Mouse (Mus musculus): ENCODE measurements at regions not wholly inside any gene's neighbourhood (a gene's known extent, or its start where the extent isn't known, plus 50 kb on each side); places are given as distances from the start of the nearest gene placed in this dataset.
A peak's percentile ranks its signal among the peaks of the same experiment; 100 is the strongest.
"Not testable (repeated sequence)": the region's sequence is repeated elsewhere in the genome, so short reads cannot be mapped to it uniquely, and the experiment has no call there.

DNA sequence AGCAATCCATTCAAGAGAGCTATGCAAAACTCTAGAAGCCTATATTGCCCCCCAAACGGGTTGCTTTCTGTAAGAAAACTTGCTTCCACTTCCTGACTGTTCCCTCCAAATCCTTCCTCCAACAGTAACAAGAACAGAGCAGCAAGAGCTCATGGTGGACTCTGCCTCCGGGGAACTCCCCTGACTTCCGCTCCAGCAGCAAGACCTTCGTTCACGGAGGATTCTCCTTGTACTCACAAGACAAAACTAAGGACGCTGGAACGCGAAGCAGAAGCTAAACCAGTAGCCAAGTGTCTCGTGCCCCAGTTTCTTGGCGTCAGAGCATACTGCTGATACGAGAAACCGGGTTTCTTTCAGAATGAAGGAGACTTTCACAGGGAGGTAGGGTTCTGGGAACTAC is 50.7 kb downstream of the H2al2a start:
- no peak overlapping the region for H3K9ac ChIP-seq
- H3K4me2 ChIP-seq, result no peak overlapping the region
- ATAC-seq (ENCODE audit: low FRiP score, low read depth), result no peak
- H3K36me3 ChIP-seq, result no peaks in the 10 kb centered on the region
- no peak overlapping the region for H3K4me3 ChIP-seq
- 80% methylated on average over 12 of the region's 12 CpGs for WGBS
- H3K9me3 ChIP-seq, result no peaks in the 10 kb centered on the region
- H3K4me1 ChIP-seq (replicated peaks), result no peaks in the 10 kb centered on the region
- no peaks in the 10 kb centered on the region for H3K27me3 ChIP-seq
- H3K27ac ChIP-seq (replicated peaks), result no peak overlapping the region

DNA sequence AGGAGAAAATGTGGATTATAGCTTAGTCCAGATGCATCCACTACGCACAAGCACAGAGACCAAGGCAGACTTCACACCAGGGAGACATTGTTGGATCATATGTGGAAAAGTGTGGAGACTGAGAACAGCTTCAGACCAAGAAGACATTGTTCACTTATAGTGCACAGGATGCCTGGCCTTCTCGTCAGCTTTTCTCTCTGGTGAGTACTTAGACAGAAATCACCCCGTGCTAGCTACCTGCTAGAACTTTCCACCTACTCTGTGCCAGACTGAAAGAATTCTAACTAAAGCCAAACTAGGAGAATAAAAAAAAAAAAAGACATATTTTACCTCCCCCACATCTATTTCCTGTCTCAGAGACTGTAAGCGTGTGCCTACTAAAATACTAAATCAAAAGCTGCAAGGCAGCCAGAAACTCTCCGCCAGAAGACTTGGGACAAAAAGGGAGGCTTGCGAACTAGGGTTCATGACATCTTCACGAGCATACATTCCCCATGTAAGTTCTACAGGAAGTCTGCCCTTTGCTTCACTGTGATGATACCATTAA is 51.3 kb downstream of the H2al2a start:
- no peak overlapping the region for H3K9ac ChIP-seq
- 88% methylated on average over 7 of the region's 7 CpGs for WGBS
- no peak for ATAC-seq (ENCODE audit: low FRiP score, low read depth)

DNA sequence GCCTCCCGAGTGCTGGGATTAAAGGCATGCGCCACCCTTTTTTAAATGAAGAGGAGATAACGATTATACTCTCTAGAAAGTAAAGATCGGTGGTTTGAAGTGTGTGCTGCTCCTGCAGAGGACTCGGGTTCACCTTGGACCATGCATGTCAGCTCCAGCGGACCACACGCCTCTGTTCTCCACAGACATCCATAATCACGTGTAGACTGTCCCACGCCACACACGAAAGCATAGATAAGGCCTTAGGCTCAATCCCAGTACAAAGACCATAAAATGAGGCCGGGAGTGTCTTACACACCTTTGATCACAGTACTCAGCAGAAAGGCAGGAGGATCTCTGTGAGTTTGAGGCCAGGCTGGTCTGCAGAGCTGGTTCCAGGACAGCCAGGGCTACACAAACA is 53.3 kb downstream of the H2al2a start:
- H3K9me3 ChIP-seq, result no peaks in the 10 kb centered on the region
- H3K36me3 ChIP-seq, result no peaks in the 10 kb centered on the region
- H3K9ac ChIP-seq, result no peak overlapping the region
- H3K27me3 ChIP-seq, result no peaks in the 10 kb centered on the region
- no peak overlapping the region for H3K4me2 ChIP-seq
- H3K27ac ChIP-seq (replicated peaks), result no peak overlapping the region
- no peaks in the 10 kb centered on the region for H3K4me1 ChIP-seq (replicated peaks)
- H3K4me3 ChIP-seq, result no peak overlapping the region
- WGBS, result 94% methylated on average over 11 of the region's 11 CpGs
- ATAC-seq (ENCODE audit: low FRiP score, low read depth), result no peak

More for the DNA sequence above, 51.3 kb downstream of the H2al2a start:
- H3K4me2 ChIP-seq, result no peak overlapping the region
- no peaks in the 10 kb centered on the region for H3K27me3 ChIP-seq
- H3K27ac ChIP-seq (replicated peaks), result no peak overlapping the region
- no peaks in the 10 kb centered on the region for H3K4me1 ChIP-seq (replicated peaks)
- no peaks in the 10 kb centered on the region for H3K36me3 ChIP-seq
- no peaks in the 10 kb centered on the region for H3K9me3 ChIP-seq
- H3K4me3 ChIP-seq, result no peak overlapping the region

DNA sequence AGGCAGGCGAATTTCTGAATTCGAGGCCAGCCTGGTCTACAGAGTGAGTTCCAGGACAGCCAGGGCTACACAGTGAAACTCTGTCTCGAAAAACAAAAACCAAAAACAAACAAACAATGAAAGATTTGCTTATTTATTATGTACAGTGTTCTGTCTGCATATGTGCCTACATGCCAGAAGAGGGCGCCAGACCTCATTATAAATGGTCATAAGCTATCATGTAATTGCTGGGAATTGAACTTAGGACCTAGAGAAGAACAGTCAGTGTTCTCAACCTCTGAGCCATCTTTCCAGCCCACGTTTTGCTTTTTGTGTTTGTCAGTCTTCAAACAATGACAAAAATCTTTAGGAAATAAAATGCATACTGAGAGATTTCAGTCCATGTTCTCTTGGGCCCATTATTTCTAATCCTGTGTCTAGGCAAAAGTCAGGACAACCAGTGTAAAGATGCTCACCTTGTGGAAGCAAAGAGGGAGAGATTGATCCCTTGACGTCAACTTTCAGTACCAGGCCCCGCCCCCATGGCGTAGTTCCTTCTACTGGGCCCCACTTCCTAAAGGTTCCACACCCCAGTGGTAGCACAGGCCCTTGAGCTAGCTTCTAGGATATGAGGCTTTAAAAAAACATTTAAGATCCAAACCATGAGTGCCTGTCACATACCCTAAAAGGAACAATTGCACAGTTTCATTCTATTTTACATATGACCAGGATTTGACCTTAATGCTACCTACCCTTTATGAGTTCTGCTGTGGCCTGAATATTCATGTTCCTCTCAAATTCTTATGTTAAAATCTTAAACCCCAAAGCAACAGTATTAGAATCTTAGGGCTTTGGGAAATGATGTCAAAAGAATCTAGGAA is 54.0 kb downstream of the H2al2a start:
- H3K9me3 ChIP-seq, result no peaks in the 10 kb centered on the region
- ATAC-seq (ENCODE audit: low FRiP score, low read depth), result no peak
- no peak overlapping the region for H3K9ac ChIP-seq
- H3K4me3 ChIP-seq, result no peak overlapping the region
- H3K27me3 ChIP-seq, result no peaks in the 10 kb centered on the region
- no peaks in the 10 kb centered on the region for H3K4me1 ChIP-seq (replicated peaks)
- H3K4me2 ChIP-seq, result no peak overlapping the region
- H3K27ac ChIP-seq (replicated peaks), result no peak overlapping the region
- H3K36me3 ChIP-seq, result no peaks in the 10 kb centered on the region
- 83% methylated on average over 8 of the region's 8 CpGs for whole genome bisulfite sequencing

DNA sequence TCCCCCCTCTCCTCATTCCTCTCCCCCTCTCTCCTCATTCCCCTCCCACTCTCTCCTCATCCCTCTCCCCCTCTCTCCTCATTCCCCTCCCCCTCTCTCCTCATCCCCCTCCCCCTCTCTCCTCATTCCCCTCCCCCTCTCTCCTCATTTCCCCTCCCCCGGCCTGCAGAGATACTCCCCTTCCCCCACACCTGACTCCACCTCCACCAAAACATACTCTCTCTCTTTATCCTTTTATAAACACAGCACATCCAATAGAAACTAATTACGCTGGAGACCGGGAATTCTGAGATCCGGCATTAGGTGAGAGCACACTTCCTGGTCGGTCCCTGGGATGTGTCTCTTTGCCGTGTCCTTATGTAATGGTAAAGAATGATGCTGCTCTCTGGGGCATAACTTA is 54.8 kb downstream of the H2al2a start:
- Histone ChIP-seq H3K9ac (no peak overlapping the region), H3K9me3 (no peaks in the 10 kb centered on the region), H3K4me3 (no peak overlapping the region), H3K27me3 (no peaks in the 10 kb centered on the region), H3K4me2 (no peak overlapping the region), H3K4me1 (replicated peaks) (no peaks in the 10 kb centered on the region), H3K27ac (replicated peaks) (no peak overlapping the region), H3K36me3 (no peaks in the 10 kb centered on the region)
- WGBS, result 95% methylated on average over 6 of the region's 6 CpGs
- ATAC-seq (ENCODE audit: low FRiP score, low read depth), result no peak

DNA sequence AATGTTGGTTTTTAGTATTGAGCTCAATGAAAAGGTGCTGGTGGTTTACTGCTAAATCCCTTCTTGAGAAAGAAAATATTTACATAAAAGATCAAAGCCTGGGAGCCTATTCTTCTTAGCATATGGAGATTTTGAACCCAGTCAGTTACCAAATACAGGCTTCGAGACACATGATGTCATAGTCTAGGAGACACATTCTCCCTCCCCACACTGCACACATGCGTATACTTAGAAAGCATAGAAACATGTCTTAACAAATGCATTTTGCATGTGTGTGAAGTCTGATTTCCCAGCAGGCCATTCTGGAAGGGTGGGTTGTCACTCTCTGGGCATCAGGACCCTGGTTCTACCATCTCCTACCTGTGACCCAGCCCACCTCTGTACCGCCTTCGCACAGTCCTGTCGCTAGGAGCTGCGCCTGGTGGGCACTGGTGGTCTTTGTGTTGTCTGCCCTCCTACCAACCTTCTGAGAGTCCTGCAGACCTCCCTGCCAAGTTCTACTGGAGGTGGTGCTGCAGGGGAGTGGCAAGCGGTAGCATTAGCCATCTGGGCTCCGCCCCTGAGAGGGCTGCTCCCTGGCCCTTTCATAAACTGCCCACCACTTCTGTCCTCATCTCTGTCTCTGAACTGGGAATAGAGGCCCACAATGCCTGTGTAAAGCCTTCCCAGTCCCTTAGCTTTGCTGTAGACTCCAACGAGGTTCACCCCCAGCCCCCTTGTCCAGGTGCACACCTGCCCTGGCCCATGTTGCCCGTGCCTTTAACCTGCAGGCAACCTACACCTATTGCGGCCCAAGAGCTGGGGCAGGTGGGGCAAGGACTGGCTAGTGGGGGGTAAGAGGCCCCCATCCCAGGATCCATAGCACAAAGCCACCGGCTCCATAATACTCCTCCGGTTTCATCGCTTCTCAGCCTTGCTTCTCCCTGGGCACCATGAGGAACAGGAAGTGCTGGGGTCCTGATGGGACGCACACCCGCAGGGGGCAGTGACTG is 56.6 kb downstream of the H2al2a start:
- not testable (repeated sequence) for H3K4me3 ChIP-seq; H3K4me2 ChIP-seq; H3K27ac ChIP-seq (replicated peaks); H3K9ac ChIP-seq; H3K36me3 ChIP-seq; H3K27me3 ChIP-seq; H3K4me1 ChIP-seq (replicated peaks); H3K9me3 ChIP-seq
- WGBS, result 68% methylated on average over 14 of the region's 16 CpGs
- ATAC-seq (ENCODE audit: low FRiP score, low read depth), result peak; percentile 45; the same call in 1 of the 2 replicates

DNA sequence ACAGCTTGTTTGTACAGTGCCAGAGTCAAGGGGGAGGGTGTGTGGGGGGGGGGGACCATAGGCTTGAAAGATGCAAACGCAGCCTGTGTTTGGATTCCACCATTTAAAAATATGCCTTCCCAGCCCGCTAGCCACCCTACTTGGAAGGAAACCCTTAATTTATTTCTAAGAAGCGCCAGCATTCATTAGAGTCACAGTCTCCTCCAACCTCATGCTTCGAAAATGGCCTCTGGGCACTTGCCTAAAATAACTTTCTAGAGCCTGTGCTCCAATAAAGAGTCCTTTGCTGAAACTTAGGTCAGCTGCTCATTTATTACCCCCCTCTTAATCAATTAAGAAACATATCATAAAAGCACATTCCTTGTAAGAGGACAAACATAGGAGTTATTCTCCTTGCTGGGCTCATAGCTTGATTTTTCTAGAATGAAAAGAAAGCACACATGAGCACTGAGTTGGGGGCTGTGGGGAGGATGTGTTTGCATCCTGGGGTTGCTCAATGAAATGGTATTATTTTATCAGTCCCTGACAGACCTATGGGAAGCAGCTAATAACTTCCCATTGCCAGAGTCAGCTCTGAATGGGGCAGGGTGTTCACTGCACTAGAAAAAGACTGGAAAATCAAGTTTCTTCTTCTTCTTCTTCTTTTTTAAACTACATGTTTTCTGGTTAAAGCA is 57.4 kb downstream of the H2al2a start:
- WGBS, result 74% methylated on average over 4 of the region's 4 CpGs
- Histone ChIP-seq H3K4me3 (no peak overlapping the region), H3K36me3 (no peaks in the 10 kb centered on the region), H3K27me3 (no peaks in the 10 kb centered on the region), H3K9me3 (no peaks in the 10 kb centered on the region), H3K27ac (replicated peaks) (no peak overlapping the region), H3K4me2 (no peak overlapping the region), H3K4me1 (replicated peaks) (no peaks in the 10 kb centered on the region), H3K9ac (no peak overlapping the region)
- ATAC-seq (ENCODE audit: low FRiP score, low read depth), result no peak

DNA sequence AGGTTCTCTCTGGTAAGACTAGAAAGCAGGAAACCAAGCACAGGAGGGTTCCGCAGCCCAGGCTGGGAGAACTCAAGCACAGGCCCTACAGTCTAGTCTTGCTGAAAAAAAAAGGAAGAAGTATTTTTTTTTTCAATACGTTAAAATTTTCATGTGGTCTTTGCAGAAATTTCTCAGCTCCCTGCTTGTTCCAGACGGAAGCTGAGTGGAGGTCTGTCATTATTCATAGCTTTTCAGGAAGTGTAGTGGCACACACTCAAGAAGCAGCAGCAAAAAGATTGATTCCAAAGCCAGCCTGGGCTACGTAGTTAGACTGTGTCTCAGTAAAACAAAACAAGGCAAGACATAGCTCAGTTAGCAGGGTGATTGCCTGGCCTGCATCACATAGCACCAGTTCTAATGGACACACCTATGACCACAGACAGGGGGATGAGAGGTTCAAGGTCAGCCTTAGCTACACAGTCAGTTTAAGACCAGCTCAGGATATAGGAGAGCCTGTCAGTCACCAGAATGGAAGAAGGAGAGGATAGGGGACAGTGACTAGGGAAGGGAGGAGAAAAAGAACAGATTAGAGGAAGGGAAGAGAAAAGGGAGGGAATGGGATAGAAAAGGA is 60.1 kb downstream of the H2al2a start:
- Histone ChIP-seq H3K9ac (no peak overlapping the region), H3K27ac (replicated peaks) (no peak overlapping the region), H3K27me3 (no peaks in the 10 kb centered on the region), H3K4me2 (no peak overlapping the region), H3K4me3 (no peak overlapping the region), H3K9me3 (no peaks in the 10 kb centered on the region), H3K4me1 (replicated peaks) (peaks cover 16% of the 10 kb centered on the region), H3K36me3 (no peaks in the 10 kb centered on the region)
- 77% methylated on average over 4 of the region's 4 CpGs for WGBS
- no peak for ATAC-seq (ENCODE audit: low FRiP score, low read depth)

DNA sequence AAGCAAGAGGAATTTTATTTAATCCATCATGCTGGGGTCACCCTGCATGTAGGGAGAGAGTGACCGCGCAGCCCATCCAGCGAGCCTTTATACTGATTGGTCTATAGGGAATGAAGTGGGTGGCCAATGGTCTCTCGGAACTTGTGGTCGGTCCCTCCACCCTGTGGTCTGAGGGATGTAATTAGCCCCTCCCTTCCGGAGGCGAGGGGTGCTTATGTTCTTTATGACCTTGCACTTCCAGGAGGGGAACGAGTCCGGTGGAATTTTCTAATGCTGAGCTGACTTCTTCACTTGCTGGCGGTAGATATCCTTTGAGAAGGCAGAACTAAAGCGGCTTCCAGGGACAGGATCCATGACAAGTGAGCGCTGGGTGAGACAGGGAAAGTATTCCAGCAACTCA is 60.8 kb downstream of the H2al2a start:
- Histone ChIP-seq H3K9me3 (no peaks in the 10 kb centered on the region), H3K4me2 (no peak overlapping the region), H3K4me1 (replicated peaks) (peaks cover 16% of the 10 kb centered on the region), H3K36me3 (no peaks in the 10 kb centered on the region), H3K27ac (replicated peaks) (no peak overlapping the region), H3K27me3 (no peaks in the 10 kb centered on the region), H3K9ac (no peak overlapping the region), H3K4me3 (no peak overlapping the region)
- no peak for ATAC-seq (ENCODE audit: low FRiP score, low read depth)
- 88% methylated on average over 12 of the region's 12 CpGs for WGBS

DNA sequence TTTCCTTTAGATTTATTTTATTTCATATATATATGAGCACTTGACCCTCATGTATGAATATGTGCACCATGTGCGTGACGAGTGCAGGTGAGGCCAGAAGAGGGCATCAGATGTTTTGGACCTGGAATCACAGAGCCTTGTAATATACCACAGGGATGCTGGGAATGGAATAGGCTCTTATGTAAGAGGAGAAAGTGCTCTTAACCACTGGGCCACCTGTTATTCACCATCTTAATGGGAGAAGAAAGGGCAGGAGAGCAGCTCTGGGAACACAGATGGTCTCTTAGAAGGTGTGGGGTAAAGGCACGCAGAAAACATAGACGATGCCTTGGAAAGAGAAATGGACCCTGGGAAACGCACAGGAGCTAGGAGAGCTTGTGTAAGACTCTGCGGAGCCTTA is 61.3 kb downstream of the H2al2a start:
- Histone ChIP-seq H3K27ac (replicated peaks) (no peak overlapping the region), H3K4me3 (no peak overlapping the region), H3K4me1 (replicated peaks) (peaks cover 16% of the 10 kb centered on the region), H3K36me3 (no peaks in the 10 kb centered on the region), H3K9me3 (no peaks in the 10 kb centered on the region), H3K4me2 (no peak overlapping the region), H3K9ac (no peak overlapping the region), H3K27me3 (no peaks in the 10 kb centered on the region)
- 97% methylated on average over 6 of the region's 6 CpGs for WGBS
- no peak for ATAC-seq (ENCODE audit: low FRiP score, low read depth)

DNA sequence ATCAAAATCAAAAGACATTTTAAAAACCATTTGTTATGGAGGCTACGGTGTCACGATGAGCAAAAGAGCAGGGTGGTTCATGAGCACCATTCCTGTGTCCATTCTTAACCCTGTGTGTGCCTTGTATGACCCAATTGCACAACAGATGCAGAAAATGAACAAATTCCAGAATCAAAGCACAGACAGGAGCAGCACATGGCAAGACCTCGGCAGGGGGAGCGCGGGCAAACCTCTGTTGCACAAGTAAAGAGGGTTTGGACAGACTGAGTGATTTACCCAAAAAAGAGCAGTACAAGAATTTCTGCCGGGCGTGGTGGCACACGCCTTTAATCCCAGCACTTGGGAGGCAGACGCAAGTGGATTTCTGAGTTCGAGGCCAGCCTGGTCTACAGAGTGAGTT is 62.1 kb downstream of the H2al2a start:
- H3K4me1 ChIP-seq (replicated peaks), result peaks cover 16% of the 10 kb centered on the region
- H3K27me3 ChIP-seq, result no peaks in the 10 kb centered on the region
- H3K9me3 ChIP-seq, result no peaks in the 10 kb centered on the region
- H3K4me2 ChIP-seq, result no peak overlapping the region
- no peak overlapping the region for H3K4me3 ChIP-seq
- no peaks in the 10 kb centered on the region for H3K36me3 ChIP-seq
- WGBS, result 94% methylated on average over 10 of the region's 10 CpGs
- no peak overlapping the region for H3K9ac ChIP-seq
- no peak overlapping the region for H3K27ac ChIP-seq (replicated peaks)
- no peak for ATAC-seq (ENCODE audit: low FRiP score, low read depth)
